Mouse (Mus musculus): Measurements from ENCODE around the gene Slc26a1. TPM values are rescaled to one million over a fixed set of nuclear protein-coding genes. Genes with fewer than 3 reads are reported as not detected.

Slc26a1 gene
- polyA plus RNA-seq, 1 experiment, result 0.89 TPM

DNA sequence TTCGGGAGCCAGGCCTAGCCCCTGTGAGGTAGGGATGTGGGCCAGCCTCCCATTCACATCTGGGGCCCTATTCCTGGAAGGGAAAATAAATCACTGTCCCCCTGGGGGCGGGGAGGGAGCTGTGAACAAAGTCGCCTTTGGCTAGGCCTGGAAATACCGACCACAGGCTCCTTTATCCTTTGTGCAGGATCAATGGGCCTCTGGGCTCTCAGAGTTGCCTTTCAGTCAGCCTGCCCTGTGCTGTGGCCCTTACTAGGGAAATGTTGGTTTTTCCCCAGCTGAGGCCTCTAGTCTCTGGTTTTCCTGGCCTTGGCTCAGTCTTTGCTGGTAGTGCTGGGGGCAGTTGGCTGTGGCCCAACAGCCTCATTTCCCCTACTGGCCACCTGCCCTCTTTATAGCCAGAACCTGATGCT, 22.0 kb upstream of the Slc26a1 start:
- TF ChIP-seq GATA1 (IDR thresholded peaks at IDR 0.05; ENCODE audit: low read length), result no peak

- TF ChIP-seq GATA1 (IDR thresholded peaks at IDR 0.05; ENCODE audit: low read length), result no peak
These were observed 21.2 kb upstream of the Slc26a1 start for GRCm38 (mm10) chr5:108696542-108696941.

GRCm38 (mm10) chr5:108695861-108696260, 20.5 kb upstream of the Slc26a1 start:
- no peak for TF ChIP-seq GATA1 (IDR thresholded peaks at IDR 0.05; ENCODE audit: low read length)

- no peak for TF ChIP-seq GATA1 (IDR thresholded peaks at IDR 0.05; ENCODE audit: low read length)
These were observed 19.2 kb upstream of the Slc26a1 start for GRCm38 (mm10) chr5:108694352-108695261.

- no peak for TF ChIP-seq GATA1 (IDR thresholded peaks at IDR 0.05; ENCODE audit: low read length)
These were observed 18.5 kb upstream of the Slc26a1 start for GRCm38 (mm10) chr5:108693872-108694288.

DNA sequence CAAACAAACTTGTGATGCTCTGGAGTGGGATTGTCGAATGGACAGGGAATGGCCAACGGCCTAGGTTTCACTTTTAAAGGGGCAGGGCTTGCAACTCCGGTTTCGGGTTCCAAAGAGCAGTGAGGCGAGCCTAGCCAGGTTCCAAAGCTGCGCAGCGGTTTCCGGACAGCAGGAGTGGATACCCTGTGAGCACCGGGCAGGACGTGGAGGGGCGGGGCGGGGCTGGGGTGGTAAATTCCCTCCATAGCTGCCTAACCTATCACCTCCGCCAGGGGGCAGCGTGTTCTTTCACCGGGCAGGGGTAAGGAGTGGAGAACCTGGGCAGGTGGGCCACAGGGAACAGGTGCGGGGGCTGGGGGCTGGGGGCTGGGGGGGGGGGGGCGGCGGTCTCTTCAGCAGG, 16.9 kb upstream of the Slc26a1 start, which contains the start of gene Fgfrl1:
Gene Fgfrl1 (plus strand): TSS at position 112 of the 400 bp plus-strand sequence.
- TF ChIP-seq GATA1 (IDR thresholded peaks at IDR 0.05; ENCODE audit: low read length), result no peak

GRCm38 (mm10) chr5:108691152-108691551, 15.8 kb upstream of the Slc26a1 start:
- TF ChIP-seq GATA1 (IDR thresholded peaks at IDR 0.05; ENCODE audit: low read length), result no peak

GRCm38 (mm10) chr5:108689091-108689490, 13.7 kb upstream of the Slc26a1 start:
- TF ChIP-seq GATA1 (IDR thresholded peaks at IDR 0.05; ENCODE audit: low read length), result no peak

- TF ChIP-seq GATA1 (IDR thresholded peaks at IDR 0.05; ENCODE audit: low read length), result no peak
These were observed 5.5 kb upstream of the Slc26a1 start for GRCm38 (mm10) chr5:108680871-108681270.

GRCm38 (mm10) chr5:108679909-108680308, 4.5 kb upstream of the Slc26a1 start:
- TF ChIP-seq GATA1 (IDR thresholded peaks at IDR 0.05; ENCODE audit: low read length), result no peak

- no peak for TF ChIP-seq GATA1 (IDR thresholded peaks at IDR 0.05; ENCODE audit: low read length)
These were observed 3.0 kb upstream of the Slc26a1 start for GRCm38 (mm10) chr5:108678296-108678854.

DNA sequence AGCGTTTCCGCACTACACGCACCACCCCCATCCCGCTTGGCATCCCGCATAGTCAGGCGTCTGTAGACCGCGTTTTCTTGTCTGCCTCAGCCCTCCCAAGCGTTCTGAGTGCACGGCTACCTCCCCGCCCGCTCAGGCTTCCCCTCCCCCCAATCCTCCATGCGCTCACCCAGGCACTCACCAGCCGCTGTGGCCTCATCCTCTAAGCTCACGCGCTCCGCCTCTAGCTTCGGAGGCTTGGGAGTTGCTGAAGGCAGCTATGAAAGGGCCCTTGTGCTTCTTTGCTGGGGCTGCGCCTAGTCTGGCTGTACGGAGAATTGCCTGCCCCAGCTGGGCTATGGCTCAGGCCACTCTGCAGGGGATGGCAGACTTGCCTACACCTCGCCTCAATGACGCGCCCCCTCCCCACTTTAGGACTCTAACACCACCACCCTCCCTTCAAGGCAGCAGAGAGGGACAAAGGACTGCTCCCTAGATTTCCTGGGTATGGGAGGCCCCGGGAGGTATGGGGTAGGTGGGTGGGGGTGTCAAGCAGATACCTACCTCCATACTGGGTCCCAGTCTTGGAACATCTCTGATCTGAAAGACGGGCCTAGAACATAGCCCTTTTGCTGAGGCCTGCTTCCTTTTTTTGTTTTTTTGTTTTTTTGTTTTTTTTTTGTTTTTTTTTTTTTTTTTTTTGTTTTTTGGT, 2.4 kb upstream of the Slc26a1 start:
- no peak for TF ChIP-seq GATA1 (IDR thresholded peaks at IDR 0.05; ENCODE audit: low read length)

DNA sequence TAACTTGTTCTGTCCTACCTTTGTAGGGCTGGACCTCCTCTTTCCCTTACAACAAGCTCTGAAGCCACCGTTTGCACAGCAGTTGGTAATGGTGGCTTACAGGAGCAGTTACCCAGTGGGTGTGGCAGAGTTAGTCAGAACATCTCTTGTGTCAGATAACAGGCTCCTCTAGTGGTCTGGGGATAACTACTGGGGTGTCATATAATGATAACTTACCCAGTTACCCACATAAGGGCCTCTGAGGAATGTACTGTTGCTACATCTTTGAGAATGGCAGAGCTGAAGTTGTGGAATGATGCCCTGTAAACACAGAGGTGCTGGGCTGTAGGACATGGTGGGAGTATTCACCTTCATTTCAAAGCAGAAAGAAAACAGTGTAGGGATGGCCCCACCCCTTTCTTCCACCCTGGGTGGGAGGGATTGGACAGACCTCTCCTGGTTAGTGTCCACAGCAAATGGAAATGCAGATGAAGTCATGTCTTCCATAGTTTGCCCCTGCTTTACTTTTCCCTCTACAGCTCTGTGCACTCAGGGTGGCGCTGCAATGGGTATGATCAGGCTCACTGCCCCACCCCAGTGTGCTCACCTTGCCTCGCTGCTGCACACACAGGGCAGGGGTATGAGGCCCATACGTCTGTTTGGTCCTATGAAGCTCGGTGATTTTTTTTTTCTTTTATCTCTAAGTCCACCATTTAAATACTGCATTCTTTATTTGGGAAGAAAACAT, 1.6 kb upstream of the Slc26a1 start:
- no peak for TF ChIP-seq GATA1 (IDR thresholded peaks at IDR 0.05; ENCODE audit: low read length)

DNA sequence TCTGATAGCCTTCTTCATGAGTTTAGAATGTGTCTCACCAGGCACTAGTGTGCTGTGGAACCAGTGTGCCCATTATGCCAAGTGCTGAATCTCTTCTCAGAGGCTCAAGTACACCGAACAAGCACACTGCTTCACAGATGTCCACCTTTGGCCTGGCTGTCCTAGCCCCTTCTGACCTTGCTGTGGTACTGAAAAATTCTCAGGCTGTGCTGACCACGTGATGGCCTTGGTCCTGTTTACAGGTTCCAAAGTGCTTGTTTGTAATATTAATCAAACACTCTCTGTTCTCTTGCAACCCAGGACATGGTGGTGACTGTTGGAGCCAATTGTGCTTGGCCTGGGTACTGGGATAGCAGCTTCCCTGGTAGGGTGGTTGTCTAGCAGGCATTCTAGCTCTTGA, 745 bp downstream of the Slc26a1 start:
- TF ChIP-seq GATA1 (IDR thresholded peaks at IDR 0.05; ENCODE audit: low read length), result no peak

GRCm38 (mm10) chr5:108671757-108672156, 3.6 kb downstream of the Slc26a1 start:
- no peak for TF ChIP-seq GATA1 (IDR thresholded peaks at IDR 0.05; ENCODE audit: low read length)
